Comparison of ENCODE assay signal across 8 mouse cellular contexts in genomic region chr4:40239409-40240271, GRCm38 (mm10). TPM values are rescaled to one million over a fixed set of nuclear protein-coding genes. Genes with fewer than 3 reads are reported as not detected.
DNase-seq lines count a peak whose midpoint lies in the region; ATAC-seq and TF ChIP-seq lines count a peak whose summit lies in the region.

Ddx58 (minus strand) TSS chr4:40239828.

- DNase-seq in 3134 (ENCODE audit: extremely low read depth, insufficient read length, low spot score) (peak; percentile 75), MEL (ENCODE audit: low read depth, low spot score) (no peak)
- peak; percentile 52 for DNase-seq in embryo, embryonic 10.5 days (ENCODE audit: low spot score)
- peak; percentile 40 for DNase-seq in heart, adult 8-10 months (ENCODE audit: low spot score)
- DNase-seq in kidney, adult 2 months: peak; percentile 52
- DNase-seq in left cerebral cortex, postnatal 10 days (ENCODE audit: extremely low spot score in 1 of 2, low spot score in 2 of 2): no peak

- no peak for TF ChIP-seq RAD21 in MEL (IDR thresholded peaks at IDR 0.05; ENCODE audit: low read depth, low read length)

- no peak for TF ChIP-seq EP300 in MEL (IDR thresholded peaks at IDR 0.05; ENCODE audit: low read depth in 1 of 2, low read length in 2 of 2)

- intact Hi-C loops in left cerebral cortex, postnatal 10 days (cut with DNase I): no loop called here

- peak within 1 kb of the TSS; percentile 77 to 91 for H3K4me3 ChIP-seq in MEL (ENCODE audit: control insufficient read depth in 1 of 2, insufficient read depth in 1 of 2, low read depth in 2 of 2, low read length in 2 of 2)
- H3K4me3 ChIP-seq in kidney, adult 2 months (ENCODE audit: insufficient read depth, low read depth, low read length): peak within 1 kb of the TSS; percentile 100
- H3K4me3 ChIP-seq in lung, embryonic 16.5 days (ENCODE audit: low read length): peak within 1 kb of the TSS; percentile 60
- H3K4me3 ChIP-seq in olfactory bulb, adult 2 months (ENCODE audit: insufficient read depth, low read depth, low read length): peak within 1 kb of the TSS; percentile 63

- H3K9me3 ChIP-seq in MEL (replicated peaks; ENCODE audit: insufficient read depth, low read length): no peaks in the 10 kb centered on the region
- no peaks in the 10 kb centered on the region for H3K9me3 ChIP-seq in lung, embryonic 16.5 days (ENCODE audit: control insufficient read depth, low read length)

- no peak for TF ChIP-seq CTCF in MEL (IDR thresholded peaks at IDR 0.05 in 2 of 3, conservative IDR thresholded peaks at IDR 0.05 in 1 of 3; ENCODE audit: control insufficient read depth in 1 of 3, insufficient read depth in 1 of 3, low read depth in 2 of 3, low read length in 3 of 3, poor library complexity in 1 of 3, severe bottlenecking in 1 of 3)
- no peak for TF ChIP-seq CTCF in kidney, adult 2 months (conservative IDR thresholded peaks at IDR 0.05; ENCODE audit: insufficient read depth, insufficient read length, low read depth, low read length)
- no peak for TF ChIP-seq CTCF in olfactory bulb, adult 2 months (IDR thresholded peaks at IDR 0.05; ENCODE audit: insufficient read depth, low read depth, low read length)

- peaks cover 0 to 5% of the 10 kb centered on the region in 2 experiments; a peak in 2 of 4 replicates for H3K4me1 ChIP-seq in MEL (ENCODE audit: control insufficient read depth in 1 of 2, insufficient read depth in 2 of 2, low read length in 2 of 2)
- H3K4me1 ChIP-seq in kidney, adult 2 months (ENCODE audit: control insufficient read depth, insufficient read depth, low read length): peaks cover 5% of the 10 kb centered on the region
- H3K4me1 ChIP-seq in lung, embryonic 16.5 days (replicated peaks; ENCODE audit: control insufficient read depth, insufficient read depth, low read length): peaks cover 4% of the 10 kb centered on the region; the same call in 1 of the 2 replicates
- peaks cover 9% of the 10 kb centered on the region for H3K4me1 ChIP-seq in olfactory bulb, adult 2 months (ENCODE audit: control insufficient read depth, insufficient read depth, low read length)

- H3K36me3 ChIP-seq in MEL (ENCODE audit: control insufficient read depth in 1 of 2, insufficient read depth in 2 of 2, low read length in 2 of 2): peaks cover 0 to 7% of the 10 kb centered on the region in 2 experiments; a peak in 2 of 4 replicates
- H3K36me3 ChIP-seq in kidney, adult 2 months (ENCODE audit: control insufficient read depth, insufficient read depth, low read length): 0 out of 2 replicates have a peak, but pooled peaks cover under 1% of the 10 kb centered on the region
- H3K36me3 ChIP-seq in lung, embryonic 16.5 days (ENCODE audit: control insufficient read depth, insufficient read depth, low read length): 0 out of 2 replicates have a peak, but pooled peaks cover 1% of the 10 kb centered on the region

- H3K79me2 ChIP-seq in MEL (ENCODE audit: control insufficient read depth, insufficient read depth, low read length, poor library complexity): no peaks in the 10 kb centered on the region

- TF ChIP-seq POLR2A in MEL (IDR thresholded peaks at IDR 0.05; ENCODE audit: control insufficient read depth in 1 of 2, insufficient read depth in 1 of 2, low read depth in 1 of 2, low read length in 2 of 2, poor library complexity in 1 of 2): no peak
- TF ChIP-seq POLR2A in kidney, adult 2 months (IDR thresholded peaks at IDR 0.05; ENCODE audit: low read depth, low read length): no peak
- TF ChIP-seq POLR2A in olfactory bulb, adult 2 months (IDR thresholded peaks at IDR 0.05; ENCODE audit: insufficient read depth, low read depth, low read length): no peak

- peak within 1 kb of the TSS; percentile 70 for H3K4me2 ChIP-seq in lung, embryonic 16.5 days (ENCODE audit: low read depth, low read length)

- peak within 1 kb of the TSS; percentile 33 for H3K27ac ChIP-seq in MEL (ENCODE audit: control insufficient read depth, low read depth, low read length)
- peak within 1 kb of the TSS; percentile 93 for H3K27ac ChIP-seq in kidney, adult 2 months (ENCODE audit: insufficient read depth, low read depth, low read length)
- peak within 1 kb of the TSS; percentile 70 for H3K27ac ChIP-seq in lung, embryonic 16.5 days (ENCODE audit: low read length)
- H3K27ac ChIP-seq in olfactory bulb, adult 2 months (ENCODE audit: insufficient read depth, low read depth, low read length): no peak within 1 kb of the TSS

- H3K27me3 ChIP-seq in MEL (ENCODE audit: control insufficient read depth in 1 of 2, insufficient read depth in 2 of 2, low read length in 2 of 2): no peaks in the 10 kb centered on the region
- no peaks in the 10 kb centered on the region for H3K27me3 ChIP-seq in kidney, adult 2 months (replicated peaks; ENCODE audit: control insufficient read depth, insufficient read depth, low read length)
- no peaks in the 10 kb centered on the region for H3K27me3 ChIP-seq in lung, embryonic 16.5 days (ENCODE audit: control insufficient read depth, insufficient read depth, low read depth, low read length)

- under 1% methylated on average over 35 of the region's 35 CpGs for WGBS in kidney, adult 2 months
- 2% methylated on average over 29 of the region's 35 CpGs for WGBS in lung, embryonic 16.5 days
- 4% methylated on average over 35 of the region's 35 CpGs for WGBS in olfactory bulb, adult 2 months

- H3K9ac ChIP-seq in MEL (ENCODE audit: control insufficient read depth, low read depth, low read length, poor library complexity, severe bottlenecking): peak within 1 kb of the TSS; percentile 65
- peak within 1 kb of the TSS; percentile 63 for H3K9ac ChIP-seq in lung, embryonic 16.5 days (ENCODE audit: low read length)

- peak; percentile 78 for ATAC-seq in lung, embryonic 16.5 days (ENCODE audit: low read depth)

TF ChIP-seq in MEL, 35 proteins besides CTCF, POLR2A, EP300 and RAD21:
- TF ChIP-seq MYB (IDR thresholded peaks at IDR 0.05; ENCODE audit: low read depth, low read length) (no peak), MAZ (IDR thresholded peaks at IDR 0.05; ENCODE audit: low read depth, low read length) (0 out of 2 replicates have a peak, but pooled peaks have one; percentile 1)

RNA-seq across cellular contexts. Expression of gene Ddx58, which starts in this region (rescaled TPM):
- 0.26 and 0.58 TPM in 2 replicates for total RNA-seq in MEL (2012; rRNA removed)
- 1 to 10 TPM in 1 of 2 experiments, not detected in 1; 1.0 TPM for polyA plus RNA-seq in MEL (2012; ENCODE audit: insufficient read depth in 1 of 2, insufficient read length in 2 of 2, low read depth in 1 of 2, low replicate concordance in 2 of 2, missing spikeins in 1 of 2)
- 1 to 10 TPM; 6.3 to 9.0 (median 7.0) TPM for total RNA-seq in heart, adult 8-10 months (2022)
- 14.5 and 19.4 TPM in 2 replicates for polyA plus RNA-seq in kidney, adult 2 months (2012; rRNA removed)
- polyA plus RNA-seq in lung, embryonic 16.5 days (2015; fragmentation: Nextera tagmentation; extraction: Ambion mirVana): 11.7 and 13.2 TPM in 2 replicates
- polyA plus RNA-seq in olfactory bulb, adult 2 months (2012; ENCODE audit: insufficient read depth, insufficient read length, low replicate concordance, missing spikeins): not detected in 2 replicates
- 1 to 10 TPM; 3.5 to 4.8 TPM for total RNA-seq in left cerebral cortex, postnatal 10 days (2021)

Comparison
In these comparisons a context has a peak if more than half of its experiments do, and no peak if none do; other contexts are left out.
1. DNase-seq: peak in 3134 (single experiment), embryo, embryonic 10.5 days (single experiment), heart, adult 8-10 months (single experiment) and kidney, adult 2 months (single experiment); none in MEL (single experiment) and left cerebral cortex, postnatal 10 days (0 of 2).
2. Peak in every context shown above with its lines, with median percentiles within 50 percentile points of each other: H3K4me3 ChIP-seq.